ENCODE assay signal across 11 mouse cellular contexts in the genomic region with DNA sequence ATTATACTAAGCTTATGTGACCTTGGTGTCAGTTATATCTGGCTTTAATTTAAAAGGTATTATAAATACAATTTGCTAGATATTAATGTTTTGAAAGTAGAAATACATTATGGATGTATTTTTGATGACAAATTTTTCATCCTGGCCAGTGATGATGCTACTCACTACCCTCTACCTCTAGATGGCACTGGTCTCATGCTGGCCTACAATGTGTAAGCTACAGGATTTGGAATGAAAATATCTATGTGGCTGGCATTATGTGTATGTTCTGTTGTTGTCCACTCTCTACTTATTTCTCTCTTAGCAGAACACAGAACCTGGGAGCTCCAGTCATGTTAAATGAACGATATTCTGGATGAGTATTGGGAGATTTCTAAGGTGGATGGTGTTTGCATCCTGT.
A peak's percentile ranks its signal among the peaks of the same experiment; 100 is the strongest.
DNase-seq lines count a peak whose midpoint lies in the region; ATAC-seq and TF ChIP-seq lines count a peak whose summit lies in the region.
"Had no signal": no experiment of that assay in that cellular context is flagged by ENCODE, and none has a peak within 500 bp of the region (broad histone marks: within the 10 kb centered on the region; RNA-seq: fewer than 3 reads in every experiment).

No protein-coding gene starts in this region.

- H3K4me2 ChIP-seq in embryonic facial prominence, embryonic 14.5 days (ENCODE audit: low read depth, low read length), result no peak overlapping the region

- WGBS in embryonic facial prominence, embryonic 14.5 days, result 87% methylated on average over 1 of the region's 1 CpGs
- 85% methylated on average over 1 of the region's 1 CpGs for WGBS in embryonic facial prominence, embryonic 10.5 days

- H3K36me3 ChIP-seq in embryonic facial prominence, embryonic 14.5 days (ENCODE audit: control insufficient read depth, insufficient read depth, low read length), result no peaks in the 10 kb centered on the region
- no peaks in the 10 kb centered on the region for H3K36me3 ChIP-seq in embryonic facial prominence, embryonic 10.5 days (replicated peaks)

- no peaks in the 10 kb centered on the region for H3K9me3 ChIP-seq in embryonic facial prominence, embryonic 14.5 days (ENCODE audit: control insufficient read depth, low read length)
- no peaks in the 10 kb centered on the region for H3K9me3 ChIP-seq in embryonic facial prominence, embryonic 10.5 days

- peak; percentile 13 for DNase-seq in embryonic facial prominence, embryonic 14.5 days (ENCODE audit: low spot score)
- no peak for DNase-seq in embryonic facial prominence, embryonic 10.5 days (ENCODE audit: low spot score)
- no peak for DNase-seq in layer of hippocampus, adult 2 months (ENCODE audit: low spot score in 2 of 2)
- DNase-seq in layer of hippocampus, adult 9-11 months, result no peak
- DNase-seq in right cerebral cortex, adult 2 months (ENCODE audit: low spot score in 2 of 2), result peak; percentile 22 to 31
- DNase-seq in right cerebral cortex, postnatal 25 days, result no peak
- DNase-seq in yolk sac, embryonic 10.5 days (ENCODE audit: low spot score), result no peak
- DNase-seq in spleen, adult 18-20 months, result no peak
- DNase-seq: heart, postnatal 4 days; lung, postnatal 14 days; right cerebral cortex, postnatal 14 days had no signal

- H3K4me3 ChIP-seq in embryonic facial prominence, embryonic 14.5 days (ENCODE audit: low read depth, low read length), result no peak overlapping the region
- no peak overlapping the region for H3K4me3 ChIP-seq in embryonic facial prominence, embryonic 10.5 days
- no peak overlapping the region for H3K4me3 ChIP-seq in layer of hippocampus, adult 2 months

- no peaks in the 10 kb centered on the region for H3K4me1 ChIP-seq in embryonic facial prominence, embryonic 14.5 days (ENCODE audit: control insufficient read depth, insufficient read depth, low read length)
- H3K4me1 ChIP-seq in embryonic facial prominence, embryonic 10.5 days, result no peaks in the 10 kb centered on the region

- TF ChIP-seq CTCF in layer of hippocampus, adult 2 months (conservative IDR thresholded peaks at IDR 0.05), result peak; percentile 89

- ATAC-seq in embryonic facial prominence, embryonic 14.5 days (ENCODE audit: low read depth), result no peak

- H3K27ac ChIP-seq in embryonic facial prominence, embryonic 14.5 days (replicated peaks; ENCODE audit: low read depth, low read length), result no peak overlapping the region
- no peak overlapping the region for H3K27ac ChIP-seq in embryonic facial prominence, embryonic 10.5 days (replicated peaks)
- peak overlapping the region; percentile 15; the same call in 1 of the 2 replicates for H3K27ac ChIP-seq in layer of hippocampus, adult 2 months

- no peaks in the 10 kb centered on the region for H3K27me3 ChIP-seq in embryonic facial prominence, embryonic 14.5 days (replicated peaks; ENCODE audit: control insufficient read depth, insufficient read depth, low read length)
- H3K27me3 ChIP-seq in embryonic facial prominence, embryonic 10.5 days (replicated peaks; ENCODE audit: low read depth, poor library complexity, severe bottlenecking), result no peaks in the 10 kb centered on the region

- no peak overlapping the region for H3K9ac ChIP-seq in embryonic facial prominence, embryonic 14.5 days (ENCODE audit: low read depth, low read length)

Comparison
In these comparisons a context has a peak if more than half of its experiments do, and no peak if none do; other contexts are left out.
1. DNase-seq: peak in embryonic facial prominence, embryonic 14.5 days (single experiment) and right cerebral cortex, adult 2 months (2 of 2); none in embryonic facial prominence, embryonic 10.5 days (single experiment), layer of hippocampus, adult 2 months (0 of 2), layer of hippocampus, adult 9-11 months (single experiment), right cerebral cortex, postnatal 25 days (single experiment), yolk sac, embryonic 10.5 days (single experiment) and spleen, adult 18-20 months (0 of 2).